Mouse (Mus musculus) testis, adult 2 months (tissue): ENCODE data around the gene Ergic1. TPM values are rescaled to one million over a fixed set of nuclear protein-coding genes. Genes with fewer than 3 reads are reported as not detected.

Experiments used
- H3K27ac ChIP-seq: fragments of 200-500 bp; 2 replicates; pipeline ENCODE4 v1.5.1; 2012; ENCODE audit warnings: low read depth, low read length; ENCODE audit not compliant: control insufficient read depth, insufficient read depth
- H3K27me3 ChIP-seq: fragments of 200-500 bp; 2 replicates; pipeline ENCODE4 v1.6.1; 2012; ENCODE audit warnings: mild to moderate bottlenecking, low read length, moderate library complexity; ENCODE audit not compliant: control insufficient read depth, insufficient read depth
- H3K36me3 ChIP-seq: fragments of 200-500 bp; 2 replicates; pipeline ENCODE4 v1.6.1; 2012; ENCODE audit warnings: mild to moderate bottlenecking, low read length; ENCODE audit not compliant: control insufficient read depth, insufficient read depth
- H3K4me1 ChIP-seq: fragments of 200-500 bp; 2 replicates; pipeline ENCODE4 v1.6.1; 2012; ENCODE audit warnings: low read length; ENCODE audit not compliant: control insufficient read depth, insufficient read depth
- H3K4me3 ChIP-seq: fragments of 200-500 bp; 2 replicates; pipeline ENCODE4 v1.5.1; 2012; ENCODE audit warnings: low read depth, mild to moderate bottlenecking, low read length, moderate library complexity, mixed read lengths; ENCODE audit not compliant: control insufficient read depth
- CTCF ChIP-seq: fragments of 200-500 bp; IDR thresholded peaks from 2 replicates; pipeline ENCODE4 v1.5.1; 2012; ENCODE audit warnings: low read depth, mild to moderate bottlenecking, inconsistent platforms, low read length, moderate library complexity; ENCODE audit not compliant: control insufficient read depth, insufficient read depth, insufficient replicate concordance
- POLR2A ChIP-seq: fragments of 200-500 bp; IDR thresholded peaks from 2 replicates; pipeline ENCODE4 v1.6.1; 2012; ENCODE audit warnings: low read depth, mild to moderate bottlenecking, inconsistent platforms, low read length, moderate library complexity; ENCODE audit not compliant: control insufficient read depth
- polyA plus RNA-seq: library from polyadenylated mRNA; depleted of rRNA; stranded (reverse); fragments of >200 nt; gene quantifications from 2 replicates; pipeline ENCODE4 v1.2.3, GENCODE M21; 2012; rRNA removed

The Ergic1 gene
- polyA plus RNA-seq, 1 experiment = 115 TPM

GRCm38 (mm10) chr17:26702621-26703020 lies 141.3 kb downstream of the Ergic1 start:
- H3K4me3 ChIP-seq = no peak overlapping the region
- no peak for TF ChIP-seq CTCF
- no peak for TF ChIP-seq POLR2A
- H3K36me3 ChIP-seq = no peaks in the 10 kb centered on the region
- no peaks in the 10 kb centered on the region for H3K27me3 ChIP-seq
- H3K27ac ChIP-seq = no peak overlapping the region; the same call in 1 of the 2 replicates
- H3K4me1 ChIP-seq = no peaks in the 10 kb centered on the region

GRCm38 (mm10) chr17:26703671-26704070 lies 142.4 kb downstream of the Ergic1 start:
- no peak overlapping the region; the same call in 1 of the 2 replicates for H3K27ac ChIP-seq

GRCm38 (mm10) chr17:26705463-26706359 lies 144.4 kb downstream of the Ergic1 start:
- Histone ChIP-seq H3K4me3 (no peak overlapping the region), H3K36me3 (no peaks in the 10 kb centered on the region)
- TF ChIP-seq CTCF = no peak
- TF ChIP-seq POLR2A = no peak

More at GRCm38 (mm10) chr17:26703671-26704070, 142.4 kb downstream of the Ergic1 start:
- Histone ChIP-seq H3K4me1 (no peaks in the 10 kb centered on the region), H3K4me3 (no peak overlapping the region), H3K36me3 (no peaks in the 10 kb centered on the region), H3K27me3 (no peaks in the 10 kb centered on the region)
- TF ChIP-seq CTCF (no peak), POLR2A (no peak)

More at GRCm38 (mm10) chr17:26705463-26706359, 144.4 kb downstream of the Ergic1 start:
- no peaks in the 10 kb centered on the region for H3K27me3 ChIP-seq
- H3K4me1 ChIP-seq = no peaks in the 10 kb centered on the region
- H3K27ac ChIP-seq = no peak overlapping the region; the same call in 1 of the 2 replicates

Other genes starting within 250 kb of the Ergic1 start
- 0.54 and 0.58 TPM in 2 replicates for gene Neurl1b, start 146.7 kb upstream of the Ergic1 start, polyA plus RNA-seq
- 19.7 and 24.5 TPM in 2 replicates for gene Dusp1, start 639 bp downstream of the Ergic1 start, polyA plus RNA-seq
- gene Atp6v0e, start 101.7 kb downstream of the Ergic1 start, polyA plus RNA-seq = 81.1 and 101 TPM in 2 replicates
- 8.6 and 11.1 TPM in 2 replicates for gene Crebrf, start 154.2 kb downstream of the Ergic1 start, polyA plus RNA-seq
- gene Bnip1, start 219.6 kb downstream of the Ergic1 start, polyA plus RNA-seq = 25.1 and 26.4 TPM in 2 replicates